Mouse (Mus musculus): ENCODE measurements at regions not wholly inside any gene's neighbourhood (a gene's known extent, or its start where the extent isn't known, plus 50 kb on each side); places are given as distances from the start of the nearest gene placed in this dataset.

DNA sequence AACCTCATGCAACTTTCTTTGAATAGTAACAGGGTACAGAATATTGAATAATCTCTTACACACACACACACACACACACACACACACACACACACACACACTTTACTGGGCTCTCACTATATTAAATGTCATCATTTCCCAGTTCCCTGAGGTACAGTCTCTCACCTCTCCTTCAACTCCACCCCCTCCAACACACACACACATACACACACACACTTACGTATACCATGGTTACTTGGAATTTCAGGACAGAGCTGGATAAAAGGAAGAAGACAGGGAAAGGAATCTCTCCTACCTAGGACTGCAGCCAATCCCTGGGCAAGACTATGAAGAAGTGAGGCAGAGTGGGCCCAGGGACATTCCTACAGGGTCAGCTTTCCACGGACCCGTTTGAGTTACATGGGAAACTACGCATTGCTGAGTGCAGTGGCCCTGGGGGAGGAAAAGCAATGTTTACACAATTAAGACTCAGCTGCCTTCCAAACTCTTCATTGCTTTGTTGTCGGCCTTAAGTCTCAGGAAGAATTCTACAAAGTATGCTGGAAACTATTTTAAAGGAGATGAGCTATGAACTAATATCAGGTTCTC, 61.0 kb upstream of the Spats2l start:
- Histone ChIP-seq H3K4me3 (ENCODE audit: low read depth, low read length) (no peak overlapping the region), H3K4me2 (no peak overlapping the region), H3K9ac (ENCODE audit: low read depth, low read length) (no peak overlapping the region), H3K9me3 (ENCODE audit: control insufficient read depth, low read length) (no peaks in the 10 kb centered on the region), H3K36me3 (ENCODE audit: control insufficient read depth, insufficient read depth, low read length) (no peaks in the 10 kb centered on the region), H3K4me1 (replicated peaks; ENCODE audit: control insufficient read depth, insufficient read depth, low read length) (no peaks in the 10 kb centered on the region), H3K27ac (ENCODE audit: low read depth, low read length) (no peak overlapping the region), H3K27me3 (replicated peaks; ENCODE audit: control insufficient read depth, insufficient read depth, low read length) (no peaks in the 10 kb centered on the region)
- ATAC-seq (replicated peaks; ENCODE audit: low FRiP score) (no peak), DNase-seq (ENCODE audit: low spot score) (no peak)
- 70% methylated on average over 5 of the region's 5 CpGs for WGBS

DNA sequence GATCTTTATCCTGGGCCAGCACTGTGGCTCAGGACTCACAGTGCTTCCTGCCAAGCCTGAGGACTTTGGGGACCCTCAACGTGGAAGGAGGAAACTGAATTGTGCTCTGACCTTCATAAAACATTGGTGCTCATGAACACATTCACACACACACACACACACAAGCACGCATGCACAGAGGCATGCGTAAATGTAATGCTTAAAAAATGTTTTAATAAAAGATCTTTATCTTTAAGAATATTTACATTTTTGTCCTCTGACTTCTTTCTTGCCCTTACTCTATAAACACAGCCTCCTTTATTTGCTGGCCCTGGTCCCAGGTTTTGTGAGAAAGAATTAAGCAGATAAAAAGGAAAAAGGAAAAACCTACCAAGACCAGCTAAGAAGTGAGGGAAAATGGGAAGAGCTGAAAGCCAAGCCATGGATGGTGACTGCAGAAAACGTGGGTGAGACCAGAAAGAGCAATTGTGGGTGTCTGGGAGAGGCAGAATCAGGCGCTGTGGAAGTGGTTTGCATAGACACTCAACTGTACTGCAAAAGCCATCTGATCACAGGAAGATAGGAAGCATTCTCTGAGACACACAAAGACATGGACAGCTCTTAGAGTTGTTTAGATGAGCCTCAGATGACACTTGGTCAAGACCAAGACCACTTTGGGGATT, 56.7 kb upstream of the Spats2l start:
- ATAC-seq (replicated peaks; ENCODE audit: low FRiP score) (no peak), DNase-seq (ENCODE audit: low spot score) (no peak)
- no peaks in the 10 kb centered on the region for H3K9me3 ChIP-seq (ENCODE audit: control insufficient read depth, low read length)
- no peak overlapping the region for H3K27ac ChIP-seq (ENCODE audit: low read depth, low read length)
- no peaks in the 10 kb centered on the region for H3K27me3 ChIP-seq (replicated peaks; ENCODE audit: control insufficient read depth, insufficient read depth, low read length)
- WGBS: 73% methylated on average over 5 of the region's 5 CpGs
- H3K4me2 ChIP-seq: no peak overlapping the region
- no peak overlapping the region for H3K9ac ChIP-seq (ENCODE audit: low read depth, low read length)
- no peak overlapping the region for H3K4me3 ChIP-seq (ENCODE audit: low read depth, low read length)
- no peaks in the 10 kb centered on the region for H3K36me3 ChIP-seq (ENCODE audit: control insufficient read depth, insufficient read depth, low read length)
- no peaks in the 10 kb centered on the region for H3K4me1 ChIP-seq (replicated peaks; ENCODE audit: control insufficient read depth, insufficient read depth, low read length)

DNA sequence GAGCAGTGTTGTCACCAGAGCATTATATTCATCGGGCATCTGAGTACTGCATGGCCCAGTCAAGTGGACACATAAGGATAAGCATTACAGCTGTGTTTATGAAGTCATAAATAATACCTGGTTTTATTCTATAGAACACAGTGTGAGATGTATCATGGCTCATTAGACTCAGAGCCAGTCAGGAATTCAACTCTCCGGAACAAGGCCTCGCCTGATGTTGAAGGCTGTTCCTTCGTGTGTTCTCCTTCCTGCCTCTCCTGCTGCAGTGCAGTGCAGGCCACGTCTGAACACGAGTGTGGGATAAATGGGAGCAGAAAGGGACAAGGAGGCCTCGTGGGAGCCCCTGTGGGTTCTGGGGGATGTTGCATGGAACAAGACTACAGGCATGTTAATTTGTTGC, 55.6 kb upstream of the Spats2l start:
- no peak overlapping the region for H3K4me2 ChIP-seq
- H3K4me3 ChIP-seq (ENCODE audit: low read depth, low read length): no peak overlapping the region
- H3K9ac ChIP-seq (ENCODE audit: low read depth, low read length): no peak overlapping the region
- H3K4me1 ChIP-seq (replicated peaks; ENCODE audit: control insufficient read depth, insufficient read depth, low read length): no peaks in the 10 kb centered on the region
- DNase-seq (ENCODE audit: low spot score) (no peak), ATAC-seq (replicated peaks; ENCODE audit: low FRiP score) (no peak)
- 82% methylated on average over 7 of the region's 7 CpGs for WGBS
- no peaks in the 10 kb centered on the region for H3K36me3 ChIP-seq (ENCODE audit: control insufficient read depth, insufficient read depth, low read length)
- H3K9me3 ChIP-seq (ENCODE audit: control insufficient read depth, low read length): no peaks in the 10 kb centered on the region
- H3K27me3 ChIP-seq (replicated peaks; ENCODE audit: control insufficient read depth, insufficient read depth, low read length): no peaks in the 10 kb centered on the region
- no peak overlapping the region for H3K27ac ChIP-seq (ENCODE audit: low read depth, low read length)

Data from liver, embryonic 11.5 days (tissue).